ENCODE assay signal across 22 mouse cellular contexts in genomic region chr11:64332406-64332805, GRCm38 (mm10).
"Had no signal": no experiment of that assay in that cellular context is flagged by ENCODE, and none has a peak within 500 bp of the region (broad histone marks: within the 10 kb centered on the region; RNA-seq: fewer than 3 reads in every experiment).

No protein-coding gene starts in this region.

- H3K9me3 ChIP-seq: forebrain, embryonic 15.5 days; heart, embryonic 10.5 days; heart, embryonic 12.5 days; hindbrain, embryonic 13.5 days; hindbrain, embryonic 15.5 days; kidney, embryonic 15.5 days; limb, embryonic 13.5 days; limb, embryonic 15.5 days; liver, embryonic 12.5 days had no signal

- H3K4me1 ChIP-seq: forebrain, embryonic 15.5 days; hindbrain, embryonic 15.5 days; kidney, embryonic 15.5 days; liver, embryonic 12.5 days had no signal

- H3K4me3 ChIP-seq: forebrain, embryonic 15.5 days; heart, embryonic 10.5 days; heart, embryonic 12.5 days; hindbrain, embryonic 13.5 days; hindbrain, embryonic 15.5 days; kidney, embryonic 15.5 days; limb, embryonic 13.5 days; limb, embryonic 15.5 days; liver, embryonic 12.5 days had no signal

- H3K36me3 ChIP-seq: forebrain, embryonic 15.5 days; heart, embryonic 10.5 days; heart, embryonic 12.5 days; hindbrain, embryonic 13.5 days; hindbrain, embryonic 15.5 days; kidney, embryonic 15.5 days; limb, embryonic 13.5 days; limb, embryonic 15.5 days; liver, embryonic 12.5 days had no signal

- H3K27me3 ChIP-seq: forebrain, embryonic 15.5 days; hindbrain, embryonic 13.5 days; hindbrain, embryonic 15.5 days; limb, embryonic 15.5 days; liver, embryonic 12.5 days had no signal

- H3K4me2 ChIP-seq: forebrain, embryonic 15.5 days; heart, embryonic 12.5 days; hindbrain, embryonic 13.5 days; hindbrain, embryonic 15.5 days; kidney, embryonic 15.5 days; limb, embryonic 13.5 days; limb, embryonic 15.5 days; liver, embryonic 12.5 days had no signal

- ATAC-seq: forebrain, embryonic 15.5 days; forebrain, postnatal 0 days; hindbrain, postnatal 0 days; liver, embryonic 12.5 days had no signal

- H3K27ac ChIP-seq: forebrain, embryonic 15.5 days; heart, embryonic 10.5 days; hindbrain, embryonic 13.5 days; hindbrain, embryonic 15.5 days; hindbrain, postnatal 0 days; kidney, embryonic 15.5 days; kidney, postnatal 0 days; limb, embryonic 13.5 days; limb, embryonic 15.5 days; liver, embryonic 12.5 days had no signal

- H3K9ac ChIP-seq: forebrain, embryonic 15.5 days; forebrain, postnatal 0 days; heart, embryonic 12.5 days; hindbrain, embryonic 13.5 days; hindbrain, embryonic 15.5 days; kidney, embryonic 15.5 days; limb, embryonic 13.5 days; limb, embryonic 15.5 days; liver, embryonic 12.5 days had no signal

- DNase-seq: forebrain, postnatal 0 days; gastrocnemius, postnatal 14 days; gastrocnemius, postnatal 36 days; heart, adult 18-20 months; heart, postnatal 10 days; kidney, adult 11 months; kidney, adult 2 months; kidney, adult 9 months; kidney, postnatal 14 days; kidney, postnatal 36 days; left cerebral cortex, postnatal 4 days had no signal
